Mouse (Mus musculus) heart, embryonic 11.5 days (tissue): ENCODE results near the gene Apba3. TPM values are rescaled to one million over a fixed set of nuclear protein-coding genes. Genes with fewer than 3 reads are reported as not detected.

Experiments used
- ATAC-seq: fragments of 200-750 bp; cut with Nextera tagmentation; replicated peaks from 2 replicates; pipeline ENCODE4 v1.8.0; 2017; ENCODE audit warnings: moderate library complexity; ENCODE audit not compliant: insufficient number of reproducible peaks, low FRiP score, low TSS enrichment
- H3K27ac ChIP-seq: fragments of 300-500 bp; sonication (generic); 2 replicates; pipeline ENCODE4 v1.5.1; 2014; ENCODE audit warnings: mild to moderate bottlenecking, low read depth, low read length
- H3K27me3 ChIP-seq: fragments of 300-500 bp; sonication (generic); 2 replicates; pipeline ENCODE4 v1.6.1; 2014; ENCODE audit warnings: mild to moderate bottlenecking, low read length, mixed read lengths; ENCODE audit not compliant: control insufficient read depth, insufficient read depth
- H3K36me3 ChIP-seq: fragments of 300-500 bp; sonication (generic); 2 replicates; pipeline ENCODE4 v1.6.1; 2014; ENCODE audit warnings: mild to moderate bottlenecking, low read length, moderate library complexity, mixed read lengths; ENCODE audit not compliant: control insufficient read depth, insufficient read depth
- H3K4me1 ChIP-seq: fragments of 300-500 bp; sonication (generic); 2 replicates; pipeline ENCODE4 v1.6.1; 2014; ENCODE audit warnings: low read length; ENCODE audit not compliant: control insufficient read depth, insufficient read depth
- H3K4me2 ChIP-seq: fragments of 300-500 bp; sonication (generic); 2 replicates; pipeline ENCODE4 v1.6.1; 2014; ENCODE audit warnings: mild to moderate bottlenecking, moderate library complexity
- H3K4me3 ChIP-seq: fragments of 300-500 bp; sonication (generic); 2 replicates; pipeline ENCODE4 v1.5.1; 2014; ENCODE audit warnings: low read depth, low read length
- H3K9ac ChIP-seq: fragments of 300-500 bp; sonication (generic); 2 replicates; pipeline ENCODE4 v1.6.1; 2014; ENCODE audit warnings: mild to moderate bottlenecking, low read depth, low read length, moderate library complexity
- H3K9me3 ChIP-seq: fragments of 300-500 bp; sonication (generic); replicated peaks from 2 replicates; pipeline ENCODE4 v1.6.1; 2016; ENCODE audit warnings: low read length; ENCODE audit not compliant: control insufficient read depth
- WGBS: fragments of 180-500 bp; shearing (Covaris S2); extraction: QIAGEN DNeasy Blood & Tissue Kit; methylation state at CpG from one replicate; pipeline ENCODE4 v1.1.7; 2014; ENCODE audit not compliant: insufficient replicate concordance; 5-methylcytosine and 5-hydroxymethylcytosine counted together
- polyA plus RNA-seq: library from polyadenylated mRNA; unstranded; fragments of >200 nt; fragmentation: Nextera tagmentation; extraction: Ambion mirVana; gene quantifications from 2 replicates; pipeline ENCODE4 v1.2.1, GENCODE M21; 2014

Apba3 gene
- polyA plus RNA-seq, 1 experiment from 2014 or later = 41.2 TPM

DNA sequence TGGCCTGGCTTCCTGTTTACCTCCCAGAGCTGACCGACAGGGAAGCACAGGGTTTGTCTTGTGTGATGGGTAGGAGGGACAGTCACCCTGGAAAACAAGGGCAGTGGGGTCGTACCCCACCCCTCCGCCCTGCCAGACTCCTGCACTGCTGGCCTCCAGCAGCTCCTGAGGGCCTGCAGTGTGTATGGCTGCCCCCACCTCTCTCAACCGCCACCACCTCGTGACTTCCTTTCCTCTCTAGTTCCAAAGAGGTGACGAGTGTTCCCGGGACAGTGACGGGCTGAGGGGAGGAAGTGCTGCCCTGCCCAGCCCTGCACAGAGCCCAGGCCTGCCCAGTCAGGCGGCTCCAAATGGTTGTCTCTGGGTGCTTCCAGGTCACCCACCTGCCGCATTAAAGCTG, 31.1 kb downstream of the Apba3 start:
- H3K4me1 ChIP-seq = peaks cover 73% of the 10 kb centered on the region
- H3K27me3 ChIP-seq = no peaks in the 10 kb centered on the region
- H3K36me3 ChIP-seq = no peaks in the 10 kb centered on the region
- H3K9ac ChIP-seq = no peak overlapping the region
- no peak overlapping the region for H3K4me3 ChIP-seq
- peak overlapping the region; percentile 59; the same call in 1 of the 2 replicates for H3K27ac ChIP-seq
- peak overlapping the region; percentile 0; the same call in 1 of the 2 replicates for H3K4me2 ChIP-seq
- 0 out of 2 replicates have a peak, but pooled peaks have one; percentile 8 for ATAC-seq
- H3K9me3 ChIP-seq = no peaks in the 10 kb centered on the region
- WGBS = 33% methylated on average over 10 of the region's 10 CpGs

DNA sequence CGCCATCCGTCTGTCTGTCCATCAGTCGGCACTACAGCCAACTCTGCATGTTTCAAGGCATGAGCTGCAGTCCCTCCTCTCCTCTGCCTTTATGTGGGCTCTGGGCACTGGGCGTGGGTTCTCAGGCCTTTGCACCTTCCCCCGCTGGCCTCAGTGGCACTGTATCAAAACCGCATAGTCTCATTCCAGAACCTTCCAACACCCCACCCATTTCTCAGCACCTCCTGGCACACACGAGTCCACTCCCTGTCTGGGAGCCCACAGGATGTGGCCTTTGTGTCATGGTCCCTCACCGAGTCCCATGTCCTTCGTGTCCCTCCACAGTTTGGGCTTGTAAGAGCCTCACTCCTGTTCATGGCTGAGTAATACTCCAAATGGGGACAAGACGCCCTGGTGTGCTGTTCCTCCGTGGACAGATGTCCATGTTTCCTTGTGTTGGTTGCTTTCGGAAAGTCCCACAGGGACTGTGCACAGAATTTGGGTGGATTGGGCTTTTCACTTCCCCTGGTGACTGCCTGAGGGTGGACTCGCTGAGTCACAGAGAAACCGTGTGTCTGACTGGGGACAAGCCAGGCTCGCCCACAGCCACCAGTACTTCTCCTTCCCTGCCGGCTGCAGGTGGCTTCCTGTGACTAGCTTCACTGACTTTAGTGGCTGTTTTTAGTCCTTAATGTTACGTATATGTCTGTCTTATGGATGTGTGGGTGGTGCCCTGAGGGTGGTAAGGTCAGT, 31.8 kb downstream of the Apba3 start:
- no peak for ATAC-seq
- 91% methylated on average over 17 of the region's 17 CpGs for WGBS
- peaks cover 78% of the 10 kb centered on the region for H3K4me1 ChIP-seq
- no peak overlapping the region for H3K4me3 ChIP-seq
- no peaks in the 10 kb centered on the region for H3K36me3 ChIP-seq
- peak overlapping the region; percentile 59; the same call in 1 of the 2 replicates for H3K27ac ChIP-seq
- H3K27me3 ChIP-seq = no peaks in the 10 kb centered on the region
- H3K4me2 ChIP-seq = no peak overlapping the region
- no peaks in the 10 kb centered on the region for H3K9me3 ChIP-seq
- H3K9ac ChIP-seq = no peak overlapping the region

DNA sequence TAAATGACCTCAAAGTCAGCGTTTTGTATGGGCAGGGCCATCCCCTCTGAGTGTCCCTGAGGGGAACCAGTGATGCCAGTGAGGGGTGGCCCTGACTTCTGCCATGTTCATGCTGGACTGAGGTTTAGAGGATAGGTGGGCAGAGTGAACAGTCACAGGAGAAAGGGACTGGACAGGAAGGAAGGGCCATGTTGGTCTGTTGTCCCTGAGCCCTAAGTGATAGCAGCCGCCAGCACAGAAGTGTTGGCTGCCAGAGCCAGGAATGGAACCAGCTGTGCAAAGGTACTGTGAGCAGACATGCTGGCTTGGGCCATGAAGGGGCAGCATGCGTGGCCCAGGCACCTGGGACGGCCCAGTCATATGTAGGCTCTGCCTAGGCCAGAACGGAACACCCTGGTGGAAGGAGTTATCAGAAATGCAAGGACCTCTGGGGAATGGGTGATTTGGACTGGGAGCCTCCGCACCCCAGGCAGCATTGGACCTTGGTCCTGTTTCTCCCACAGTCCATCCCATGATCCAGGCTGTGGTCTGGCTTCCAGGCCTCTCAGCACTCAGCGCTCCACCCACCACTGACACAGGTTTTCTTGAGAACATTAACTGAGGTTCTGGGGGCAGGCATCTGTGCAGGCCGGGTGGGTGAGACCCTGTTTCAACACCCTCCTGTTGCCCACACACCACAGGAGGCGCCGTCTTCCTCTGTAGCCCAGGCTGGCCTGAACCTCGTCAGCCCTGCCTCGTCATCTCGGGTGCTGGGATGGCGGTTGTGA, 33.0 kb downstream of the Apba3 start:
- H3K9me3 ChIP-seq = no peaks in the 10 kb centered on the region

DNA sequence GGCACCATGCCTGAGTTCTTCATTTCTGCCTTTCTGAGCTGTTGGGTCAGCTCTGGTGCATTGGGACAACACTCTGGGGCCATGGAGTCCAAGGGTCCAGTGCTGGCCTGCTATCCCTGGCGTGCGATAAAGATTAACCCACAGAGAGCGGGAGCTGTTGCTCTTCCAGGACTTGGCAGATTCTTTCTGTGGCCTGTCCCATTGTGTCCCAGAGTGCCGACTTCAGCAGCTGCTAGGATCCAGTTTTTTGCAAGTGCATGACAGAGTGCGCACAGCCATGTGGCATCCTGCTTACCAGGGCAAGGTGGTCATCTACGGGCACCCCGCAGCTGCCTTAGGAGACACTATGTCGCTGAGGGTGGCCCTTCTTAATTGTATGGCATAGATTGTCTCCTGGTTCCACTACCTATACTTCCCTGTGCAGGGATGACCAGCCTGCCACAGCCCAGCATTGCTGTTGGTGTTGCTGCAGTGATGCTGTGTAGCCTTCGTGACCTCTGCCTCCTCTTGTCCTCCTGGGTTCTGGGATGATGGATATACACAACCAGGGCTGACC, 33.7 kb downstream of the Apba3 start:
- H3K9ac ChIP-seq = no peak overlapping the region
- H3K4me1 ChIP-seq = peaks cover 72% of the 10 kb centered on the region
- WGBS = 76% methylated on average over 9 of the region's 9 CpGs

More for the DNA sequence above, 33.0 kb downstream of the Apba3 start:
- WGBS = 84% methylated on average over 14 of the region's 14 CpGs
- 0 out of 2 replicates have a peak overlapping the region, but pooled peaks have one; percentile 11 for H3K27ac ChIP-seq
- H3K4me1 ChIP-seq = peaks cover 77% of the 10 kb centered on the region
- peak overlapping the region; percentile 29; the same call in 1 of the 2 replicates for H3K9ac ChIP-seq
- ATAC-seq = no peak
- H3K4me3 ChIP-seq = no peak overlapping the region
- H3K36me3 ChIP-seq = no peaks in the 10 kb centered on the region
- H3K4me2 ChIP-seq = 0 out of 2 replicates have a peak overlapping the region, but pooled peaks have one; percentile 4
- no peaks in the 10 kb centered on the region for H3K27me3 ChIP-seq

DNA sequence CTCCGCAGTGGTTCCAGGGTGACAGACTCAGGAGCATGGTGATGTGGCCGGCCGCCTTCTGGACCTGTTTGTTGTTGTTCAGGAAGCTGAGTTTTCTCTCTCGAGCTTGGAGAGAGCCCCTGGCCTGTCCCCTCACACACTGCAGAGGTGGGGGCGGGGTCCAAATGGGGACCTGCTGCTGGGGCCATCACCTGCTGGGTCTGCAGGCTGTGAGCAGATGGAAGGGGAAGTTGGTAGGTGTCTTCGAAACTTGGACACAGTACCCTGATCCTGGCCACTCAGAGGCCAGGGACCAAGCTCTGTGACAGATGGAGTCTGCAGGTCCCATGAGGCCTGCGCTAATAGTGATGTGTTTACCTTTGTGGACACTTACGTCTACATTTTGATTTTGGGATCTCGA, 34.6 kb downstream of the Apba3 start:
- Histone ChIP-seq H3K4me2 (no peak overlapping the region), H3K4me3 (no peak overlapping the region), H3K36me3 (peaks cover 2% of the 10 kb centered on the region; the same call in 1 of the 2 replicates), H3K27me3 (no peaks in the 10 kb centered on the region), H3K9ac (no peak overlapping the region), H3K4me1 (peaks cover 66% of the 10 kb centered on the region), H3K27ac (no peak overlapping the region), H3K9me3 (no peaks in the 10 kb centered on the region)
- WGBS = 81% methylated on average over 9 of the region's 9 CpGs
- no peak for ATAC-seq

More for the DNA sequence above, 33.7 kb downstream of the Apba3 start:
- Histone ChIP-seq H3K36me3 (no peaks in the 10 kb centered on the region), H3K9me3 (no peaks in the 10 kb centered on the region), H3K27ac (no peak overlapping the region), H3K4me3 (no peak overlapping the region), H3K4me2 (no peak overlapping the region), H3K27me3 (no peaks in the 10 kb centered on the region)
- ATAC-seq = no peak

GRCm38 (mm10) chr10:81302288-81302687, 35.5 kb downstream of the Apba3 start:
- no peak; the same call in 1 of the 2 replicates for ATAC-seq
- WGBS = 54% methylated on average over 4 of the region's 4 CpGs
- Histone ChIP-seq H3K4me3 (peak overlapping the region; percentile 17; the same call in 1 of the 2 replicates), H3K4me2 (peak overlapping the region; percentile 50), H3K9me3 (no peaks in the 10 kb centered on the region), H3K4me1 (peaks cover 65% of the 10 kb centered on the region), H3K36me3 (peaks cover 10% of the 10 kb centered on the region), H3K9ac (peak overlapping the region; percentile 52; the same call in 1 of the 2 replicates), H3K27me3 (no peaks in the 10 kb centered on the region), H3K27ac (peak overlapping the region; percentile 70)

DNA sequence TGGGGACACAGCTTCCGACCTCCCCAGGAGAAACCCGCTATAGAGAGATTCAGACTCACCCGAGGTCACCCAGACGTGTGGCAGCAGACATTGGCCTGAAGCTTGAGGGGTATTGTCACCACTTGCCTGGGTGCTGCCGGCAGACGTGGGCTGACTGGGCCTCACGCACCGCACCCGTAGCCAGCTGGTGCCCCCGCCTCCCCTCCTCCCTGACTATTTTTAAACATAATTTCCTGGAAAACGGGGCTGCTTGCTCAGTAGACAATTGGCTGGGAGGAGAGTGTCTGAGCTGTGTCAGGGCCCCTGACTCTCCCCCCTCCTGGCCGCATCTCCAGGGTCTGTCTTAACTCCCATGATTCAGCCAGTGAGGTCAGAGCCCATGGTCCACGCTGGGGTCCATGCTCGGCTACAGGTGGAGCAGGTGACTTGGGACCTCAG, 36.0 kb downstream of the Apba3 start:
- 25% methylated on average over 14 of the region's 14 CpGs for WGBS
- peaks cover 61% of the 10 kb centered on the region for H3K4me1 ChIP-seq
- H3K9ac ChIP-seq = peak overlapping the region; percentile 52; the same call in 1 of the 2 replicates
- H3K27me3 ChIP-seq = no peaks in the 10 kb centered on the region
- H3K4me3 ChIP-seq = peak overlapping the region; percentile 18
- H3K36me3 ChIP-seq = peaks cover 15% of the 10 kb centered on the region
- no peaks in the 10 kb centered on the region for H3K9me3 ChIP-seq
- ATAC-seq = peak; percentile 47; the same call in 1 of the 2 replicates
- peak overlapping the region; percentile 50 for H3K4me2 ChIP-seq
- peak overlapping the region; percentile 70 for H3K27ac ChIP-seq

GRCm38 (mm10) chr10:81303258-81303657, 36.5 kb downstream of the Apba3 start:
- peak overlapping the region; percentile 50 for H3K4me2 ChIP-seq
- H3K27me3 ChIP-seq = no peaks in the 10 kb centered on the region
- peaks cover 20% of the 10 kb centered on the region for H3K36me3 ChIP-seq
- no peak; the same call in 1 of the 2 replicates for ATAC-seq
- peak overlapping the region; percentile 52; the same call in 1 of the 2 replicates for H3K9ac ChIP-seq
- H3K4me3 ChIP-seq = peak overlapping the region; percentile 18; the same call in 1 of the 2 replicates
- H3K27ac ChIP-seq = peak overlapping the region; percentile 70
- peaks cover 56% of the 10 kb centered on the region for H3K4me1 ChIP-seq
- WGBS = 57% methylated on average over 10 of the region's 10 CpGs
- no peaks in the 10 kb centered on the region for H3K9me3 ChIP-seq
